Mouse (Mus musculus) right cerebral cortex, adult 18-20 months (tissue): Measurements from ENCODE around the gene Ccdc85b.

Experiments used
- DNase-seq: peaks from one replicate; pipeline ENCODE4 v3.0.0; 2022; ENCODE audit warnings: mixed read lengths

Ccdc85b gene

DNA sequence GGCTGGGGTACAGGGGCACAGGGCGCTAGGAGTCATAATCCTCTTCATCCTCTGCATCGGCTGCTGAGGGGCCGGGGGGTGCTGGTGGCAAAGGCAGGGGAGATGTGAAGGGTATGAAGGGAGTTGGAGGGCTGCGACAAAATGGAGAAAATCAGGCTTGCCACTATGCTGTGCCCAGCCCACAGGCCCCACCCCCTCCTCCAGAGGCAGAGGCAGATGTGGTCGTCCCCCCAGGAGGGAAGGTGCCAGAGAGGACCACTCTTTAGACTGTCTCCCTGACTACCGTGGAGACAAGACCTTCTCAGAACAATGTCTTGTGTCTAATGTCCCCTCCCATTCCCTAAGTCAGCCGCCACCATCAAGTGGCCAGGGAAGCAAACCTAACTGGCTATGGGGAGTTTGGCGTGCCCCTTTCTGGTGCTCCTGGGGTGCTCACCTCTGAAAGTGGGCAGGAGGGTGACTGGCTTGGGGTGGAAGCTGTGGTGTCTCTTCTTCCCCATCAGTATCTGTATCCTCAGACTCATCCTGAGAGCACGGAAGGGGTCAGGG is 34.7 kb downstream of the Ccdc85b start:
- no peak for DNase-seq

- DNase-seq: no peak
These were observed 35.4 kb downstream of the Ccdc85b start for GRCm38 (mm10) chr19:5422267-5422666.

DNA sequence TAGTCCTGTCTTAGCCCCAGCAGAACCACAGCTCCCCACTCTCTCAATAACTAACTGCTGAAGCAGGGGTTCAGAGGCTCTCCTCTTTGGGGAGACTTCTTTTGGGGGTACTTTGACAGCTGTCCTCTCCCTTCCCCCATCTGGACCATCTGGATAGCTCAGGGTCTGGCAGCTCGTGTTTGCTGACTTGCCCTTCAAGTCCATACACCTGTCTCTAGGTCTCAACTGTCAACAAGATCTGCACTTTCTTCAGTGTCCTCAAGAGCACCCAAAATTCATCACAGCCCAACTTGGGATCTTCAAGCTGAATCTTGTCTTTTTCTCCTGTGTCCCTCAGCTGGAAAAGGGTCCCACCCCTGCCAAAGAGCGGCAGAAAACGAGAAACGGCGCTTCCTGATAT is 35.9 kb downstream of the Ccdc85b start:
- no peak for DNase-seq

DNA sequence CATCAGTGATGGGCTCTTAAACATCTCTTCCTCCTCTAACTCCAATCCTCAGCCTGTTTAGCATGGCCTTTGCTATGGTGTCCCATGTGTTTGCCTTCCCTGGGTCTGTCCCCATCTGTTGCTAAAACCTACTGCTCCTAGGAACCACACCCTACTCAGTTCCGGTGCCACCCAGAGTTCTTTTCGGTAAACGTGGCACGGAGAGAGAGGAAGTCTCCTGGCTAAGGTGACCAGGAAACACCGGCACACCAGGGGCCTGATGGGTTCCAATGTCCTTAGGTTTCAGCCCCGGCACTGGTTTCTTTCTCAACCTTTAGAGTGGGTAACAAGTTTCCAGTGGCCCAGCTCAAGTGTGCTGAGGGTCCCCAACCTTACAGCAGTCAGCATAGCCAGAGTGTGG is 37.1 kb downstream of the Ccdc85b start:
- DNase-seq: no peak

GRCm38 (mm10) chr19:5419630-5420029 is 38.1 kb downstream of the Ccdc85b start:
- DNase-seq: no peak

DNA sequence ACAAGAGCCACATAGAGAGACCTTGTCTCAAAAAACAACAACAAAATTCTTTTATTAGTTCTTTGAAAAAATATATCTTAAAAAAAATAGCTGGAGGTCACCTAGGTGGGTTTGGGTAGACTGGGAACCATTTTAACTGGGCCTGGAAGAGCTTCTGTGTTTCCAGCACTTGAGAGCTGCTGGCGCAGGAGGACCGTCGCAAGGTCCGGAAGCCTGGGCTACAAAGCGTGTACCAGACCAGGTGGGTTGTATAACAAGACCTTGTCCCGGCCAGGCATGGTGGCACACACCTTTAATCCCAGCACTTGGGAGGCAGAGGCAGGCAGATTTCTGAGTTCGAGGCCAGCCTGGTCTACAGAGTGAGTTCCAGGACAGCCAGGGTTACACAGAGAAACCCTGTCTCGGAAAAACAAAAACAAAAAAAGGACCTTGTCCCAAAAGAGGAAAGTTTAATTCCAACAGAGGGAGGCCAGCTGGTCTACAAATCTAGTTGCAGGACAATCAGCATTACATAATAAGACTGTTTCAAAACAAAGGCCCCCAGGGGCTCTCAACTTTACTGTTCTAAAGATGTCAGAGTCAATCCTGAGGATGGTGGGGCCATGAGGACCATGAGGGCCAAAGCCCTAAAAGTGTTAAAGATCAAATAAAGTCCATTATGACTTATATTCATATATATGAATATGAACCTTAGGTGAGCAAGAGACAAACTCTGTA is 38.8 kb downstream of the Ccdc85b start:
- DNase-seq: no peak

DNA sequence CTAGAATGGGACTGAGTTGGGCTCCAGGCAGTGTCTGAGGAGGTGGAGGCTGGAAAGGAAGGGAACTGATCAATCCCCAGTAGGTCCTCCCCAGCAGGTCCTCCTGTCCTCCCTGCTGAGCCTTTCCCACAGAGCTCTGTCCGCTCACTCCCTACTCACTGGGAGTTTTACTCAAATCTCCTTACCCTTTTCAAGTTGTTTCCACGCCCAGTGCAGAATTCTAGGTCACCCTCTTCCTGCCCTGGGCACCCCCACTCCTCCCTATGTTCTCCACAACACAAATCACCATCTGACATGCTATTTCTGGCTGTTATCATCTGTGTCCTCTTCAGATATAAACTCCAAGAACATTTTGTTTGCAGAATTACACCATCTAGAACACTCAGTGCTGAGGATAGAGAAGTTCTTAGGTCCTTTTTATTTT is 43.1 kb downstream of the Ccdc85b start:
- DNase-seq: no peak

DNA sequence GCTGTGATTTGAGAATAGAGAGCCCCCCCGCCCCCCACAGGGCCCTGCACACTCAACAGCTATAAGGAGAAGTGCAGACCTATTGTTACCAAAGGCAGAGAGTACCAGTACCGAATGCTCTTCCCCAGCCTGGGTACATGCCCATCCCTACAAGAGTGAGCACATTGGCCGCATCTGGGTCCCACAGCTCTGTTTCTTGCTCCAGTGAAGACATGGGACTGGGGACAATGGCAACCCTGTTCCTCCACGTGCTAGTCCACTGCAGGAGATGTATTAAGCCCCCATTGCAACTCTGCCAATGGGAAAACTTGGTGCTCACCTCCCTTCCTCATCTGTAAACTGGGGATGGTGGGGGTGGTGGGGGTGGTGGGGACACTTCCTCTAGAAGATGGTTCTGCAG is 43.9 kb downstream of the Ccdc85b start:
- DNase-seq: no peak

DNA sequence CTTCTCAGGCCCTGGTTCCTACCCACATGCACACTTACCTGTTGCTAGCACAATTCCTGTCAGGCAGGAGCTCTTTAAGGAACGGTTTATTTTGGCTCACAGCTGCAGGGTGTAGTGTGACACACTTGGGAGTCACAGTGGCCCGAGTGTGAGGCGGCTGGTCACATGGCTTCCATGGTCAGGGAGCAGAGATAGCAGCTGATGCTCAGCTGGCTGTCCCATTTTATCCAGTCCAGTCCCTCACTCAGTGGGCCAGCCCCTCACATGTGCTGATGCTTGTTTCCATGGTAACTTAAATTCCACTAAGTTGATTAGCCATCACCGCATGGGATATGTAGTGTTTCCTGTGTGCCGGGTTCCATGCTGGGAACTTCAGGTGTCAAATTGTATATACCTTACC is 45.7 kb downstream of the Ccdc85b start:
- no peak for DNase-seq

DNA sequence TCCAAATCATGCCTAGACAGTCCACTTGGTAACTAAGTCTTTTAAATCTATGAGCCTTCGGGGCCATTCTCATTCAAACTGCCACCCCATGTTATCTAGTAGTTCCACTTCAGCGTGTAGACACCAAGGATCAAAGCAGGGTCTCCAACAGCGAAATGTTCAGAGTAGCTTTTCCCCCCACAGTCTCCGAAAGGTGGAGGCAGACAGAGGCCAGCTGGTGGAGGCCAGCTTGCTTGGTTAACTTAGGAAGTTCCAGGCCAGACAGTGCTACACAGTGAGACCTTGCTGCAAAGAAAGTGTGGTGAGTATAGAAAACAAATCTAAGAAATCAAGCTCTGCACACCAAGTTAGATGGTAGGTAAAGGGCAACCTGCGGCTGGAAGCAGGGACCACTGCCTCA is 47.1 kb downstream of the Ccdc85b start:
- no peak for DNase-seq

DNA sequence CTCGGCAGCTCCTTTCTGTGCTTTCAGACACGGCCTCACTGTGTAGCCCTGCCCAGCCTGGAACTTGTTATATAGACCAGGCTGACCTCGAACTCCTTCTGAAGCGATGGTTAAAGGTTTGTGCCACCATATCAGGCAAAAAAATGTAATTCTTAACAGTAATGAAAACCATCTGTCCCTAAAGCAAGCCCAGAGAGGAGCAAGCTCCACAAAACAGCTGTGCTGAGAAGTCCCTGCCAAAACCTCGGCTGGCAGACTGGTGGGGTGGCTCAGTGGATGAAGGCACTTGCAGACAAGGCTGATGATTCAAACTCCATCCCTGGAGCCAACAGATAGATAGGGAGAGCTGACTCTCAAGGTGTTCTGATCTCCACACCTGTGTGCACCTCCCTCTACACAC is 48.6 kb downstream of the Ccdc85b start:
- no peak for DNase-seq

GRCm38 (mm10) chr19:5408057-5409001 is 49.4 kb downstream of the Ccdc85b start:
- DNase-seq: no peak

DNA sequence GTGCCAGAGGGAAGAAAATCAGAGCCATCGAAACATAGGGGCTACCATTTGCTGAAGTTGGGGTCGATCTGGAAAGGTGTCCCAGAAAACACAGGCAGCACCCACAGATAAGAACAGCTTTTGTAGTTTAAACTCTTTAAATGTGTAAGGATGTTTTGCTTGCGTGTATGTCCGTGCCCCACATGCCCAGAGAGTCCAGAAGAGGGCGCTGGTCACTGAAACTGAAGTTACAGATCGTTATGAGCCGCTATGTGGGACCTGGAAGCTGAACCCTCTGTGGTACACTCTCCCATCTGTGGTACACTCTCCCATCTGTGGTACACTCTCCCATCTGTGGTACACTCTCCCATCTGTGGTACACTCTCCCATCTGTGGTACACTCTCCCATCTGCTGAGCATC is 50.6 kb downstream of the Ccdc85b start:
- peak; percentile 63 for DNase-seq

DNA sequence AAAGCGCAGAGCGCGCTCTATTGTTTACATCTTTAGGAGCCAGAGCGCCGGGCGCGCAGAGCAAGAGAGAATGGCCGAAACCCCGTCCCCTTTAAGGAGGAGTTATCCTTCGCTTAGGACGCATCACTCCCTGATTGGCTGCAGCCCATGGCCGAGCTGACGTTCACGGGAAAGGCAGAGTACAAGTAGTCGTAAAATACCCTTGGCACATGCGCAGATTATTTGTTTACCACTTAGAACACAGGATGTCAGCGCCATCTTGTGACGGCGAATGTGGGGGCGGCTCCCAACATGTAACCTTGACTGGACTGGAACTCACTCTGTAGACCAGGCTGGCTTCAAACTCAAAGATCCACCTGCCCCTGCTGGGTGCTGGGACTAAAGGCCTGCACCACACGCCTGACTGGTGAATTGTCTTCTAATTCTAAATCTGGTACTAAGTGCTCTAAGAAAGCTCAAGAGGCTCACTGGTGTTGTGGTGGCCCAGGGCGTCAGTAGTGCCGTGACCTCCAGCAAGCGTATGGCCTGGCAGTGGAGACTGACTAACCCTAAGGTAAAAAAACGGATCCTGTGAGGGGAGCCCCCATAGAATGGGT is 51.1 kb downstream of the Ccdc85b start:
- DNase-seq: peak; percentile 49

DNA sequence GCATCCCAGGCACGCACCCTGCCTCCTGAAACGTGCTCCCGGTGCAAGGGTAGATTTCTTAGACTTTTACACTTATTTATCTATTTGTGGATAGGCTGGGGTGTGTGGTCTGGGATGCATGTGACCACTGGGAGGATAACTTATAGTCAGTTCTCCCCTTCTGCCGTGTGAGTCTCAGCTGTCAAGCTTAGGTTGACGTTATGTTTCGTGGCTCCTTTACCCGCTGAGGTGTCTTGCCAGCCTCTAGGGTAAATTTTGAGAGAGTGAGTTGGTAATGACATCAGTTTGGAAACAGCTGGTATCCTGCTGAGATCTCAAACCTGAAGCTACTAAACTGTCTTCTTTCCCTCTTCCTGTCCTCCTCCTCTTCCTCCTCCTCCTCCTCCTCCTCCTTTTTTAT is 51.8 kb downstream of the Ccdc85b start:
- no peak for DNase-seq
